Mouse (Mus musculus) liver, adult (tissue): ENCODE results near the gene Vmn1r69.

ENCODE experiments used
- GATA4 ChIP-seq: IDR thresholded peaks from 2 replicates; pipeline ENCODE4 v1.6.1; 2014; ENCODE audit warnings: mild to moderate bottlenecking, low read length; ENCODE audit not compliant: insufficient replicate concordance

Gene Vmn1r69

DNA sequence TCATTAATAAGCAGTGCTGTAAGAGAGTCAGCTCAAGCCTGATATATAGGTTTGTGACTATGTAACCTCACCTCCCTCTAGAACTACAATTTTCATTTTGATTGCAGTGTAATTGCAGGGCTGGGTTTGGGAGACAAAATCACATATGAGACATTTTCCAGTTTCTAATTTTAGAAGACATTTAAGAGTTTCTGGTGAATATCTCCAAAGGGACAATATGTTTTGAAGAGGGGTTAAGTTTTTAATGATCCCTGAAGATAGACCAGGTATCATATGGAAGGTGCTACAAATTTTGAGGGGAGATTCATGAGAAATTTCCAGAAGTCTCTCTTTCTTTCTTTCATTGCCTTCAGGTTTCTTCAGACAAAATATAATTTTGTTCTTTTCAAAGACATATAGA is at the start of gene Vmn1r69:
Gene Vmn1r69 (minus strand): TSS at position 101 of the 400 bp plus-strand sequence.
- no peak for TF ChIP-seq GATA4

DNA sequence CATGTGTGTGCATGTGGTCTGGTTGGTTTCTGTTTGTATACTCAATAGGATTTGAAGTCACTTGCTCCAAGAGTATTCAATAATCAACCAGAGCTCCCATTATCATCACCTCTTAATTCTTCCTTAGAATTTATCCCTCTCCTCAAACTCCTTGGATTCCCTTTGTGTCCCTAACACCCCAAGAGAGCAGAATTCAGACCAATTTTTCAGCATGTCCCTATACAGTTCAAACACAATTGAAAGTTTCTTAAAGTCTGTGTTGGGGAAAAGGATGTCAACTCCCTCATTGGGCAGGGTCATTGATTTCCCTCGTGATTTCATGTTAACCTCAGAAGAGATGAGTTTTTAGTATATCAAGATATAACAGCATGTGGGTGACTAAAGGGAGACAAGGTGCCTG is 17.8 kb upstream of the Vmn1r69 start, which contains the start of gene Vmn1r70:
Gene Vmn1r70 (plus strand): TSS at position 301 of the 400 bp plus-strand sequence.
- TF ChIP-seq GATA4, result no peak

DNA sequence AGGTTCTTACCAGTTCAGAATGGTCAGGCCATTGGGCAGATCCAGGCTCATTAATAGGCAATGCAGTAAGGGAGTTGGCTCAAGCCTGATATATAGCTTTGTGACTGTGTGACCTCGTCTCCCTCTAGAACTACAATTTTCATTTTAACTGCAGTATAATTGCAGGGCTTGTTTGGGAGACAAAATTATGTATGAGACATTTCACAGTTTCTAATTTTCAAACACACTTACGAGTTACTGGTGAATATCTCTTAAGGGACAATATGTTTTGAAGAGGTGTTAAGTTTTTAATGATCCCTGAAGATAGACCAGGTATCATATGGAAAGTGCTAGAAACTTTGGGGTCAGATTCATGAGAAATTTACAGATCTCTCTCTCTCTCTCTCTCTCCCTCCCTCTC is 55.1 kb downstream of the Vmn1r69 start, which contains the start of gene Vmn1r68:
Gene Vmn1r68 (minus strand): TSS at position 101 of the 400 bp plus-strand sequence.
- no peak for TF ChIP-seq GATA4
